Mouse (Mus musculus) spleen, adult 2 months (tissue): ENCODE results near the gene Rgcc. TPM values are rescaled to one million over a fixed set of nuclear protein-coding genes. Genes with fewer than 3 reads are reported as not detected.

Experiments
- DNase-seq, 2 experiments: peaks; one replicate each; pipeline versions ENCODE4 v3.0.0 to v3.0.0-alpha.2; 2012 to 2021; ENCODE audit warnings: low spot score in 2 of 2, low read depth in 1 of 2
- H3K27ac ChIP-seq: fragments of 200-500 bp; 2 replicates; pipeline ENCODE4 v1.5.1; 2012; ENCODE audit warnings: low read length, inconsistent platforms; ENCODE audit not compliant: insufficient read depth
- H3K27me3 ChIP-seq: fragments of 200-500 bp; 2 replicates; pipeline ENCODE4 v1.6.1; 2012; ENCODE audit warnings: mild to moderate bottlenecking, moderate library complexity, low read length, inconsistent platforms; ENCODE audit not compliant: control insufficient read depth, insufficient read depth
- H3K36me3 ChIP-seq: fragments of 200-500 bp; 2 replicates; pipeline ENCODE4 v1.6.1; 2012; ENCODE audit warnings: mild to moderate bottlenecking, low read length, inconsistent platforms; ENCODE audit not compliant: control insufficient read depth, insufficient read depth
- H3K4me1 ChIP-seq: fragments of 200-500 bp; 2 replicates; pipeline ENCODE4 v1.6.1; 2011; ENCODE audit warnings: inconsistent platforms; ENCODE audit not compliant: control insufficient read depth, insufficient read depth, insufficient read length
- H3K4me3 ChIP-seq: fragments of 200-500 bp; 2 replicates; pipeline ENCODE4 v1.5.1; 2011; ENCODE audit warnings: mild to moderate bottlenecking, inconsistent platforms; ENCODE audit not compliant: insufficient read depth, insufficient read length; ENCODE audit errors: extremely low read depth
- CTCF ChIP-seq: fragments of 200-500 bp; IDR thresholded peaks from 2 replicates; pipeline ENCODE4 v1.5.1; 2011; ENCODE audit warnings: mild to moderate bottlenecking, inconsistent platforms; ENCODE audit not compliant: insufficient read depth, insufficient read length, insufficient replicate concordance; ENCODE audit errors: extremely low read depth
- POLR2A ChIP-seq: fragments of 200-500 bp; IDR thresholded peaks from 2 replicates; pipeline ENCODE4 v1.6.1; 2011; ENCODE audit warnings: low read depth, low read length, inconsistent platforms
- WGBS: fragments of 180-500 bp; shearing (Covaris S2); methylation state at CpG from one replicate; pipeline ENCODE4 v1.1.7; 2018; 5-methylcytosine and 5-hydroxymethylcytosine counted together
- polyA plus RNA-seq: library from polyadenylated mRNA; depleted of rRNA; stranded (reverse); fragments of >200 nt; gene quantifications from 2 replicates; pipeline ENCODE4 v1.2.3, GENCODE M21; 2012; rRNA removed

Rgcc gene
- polyA plus RNA-seq: 57.6 and 94.0 TPM in 2 replicates

DNA sequence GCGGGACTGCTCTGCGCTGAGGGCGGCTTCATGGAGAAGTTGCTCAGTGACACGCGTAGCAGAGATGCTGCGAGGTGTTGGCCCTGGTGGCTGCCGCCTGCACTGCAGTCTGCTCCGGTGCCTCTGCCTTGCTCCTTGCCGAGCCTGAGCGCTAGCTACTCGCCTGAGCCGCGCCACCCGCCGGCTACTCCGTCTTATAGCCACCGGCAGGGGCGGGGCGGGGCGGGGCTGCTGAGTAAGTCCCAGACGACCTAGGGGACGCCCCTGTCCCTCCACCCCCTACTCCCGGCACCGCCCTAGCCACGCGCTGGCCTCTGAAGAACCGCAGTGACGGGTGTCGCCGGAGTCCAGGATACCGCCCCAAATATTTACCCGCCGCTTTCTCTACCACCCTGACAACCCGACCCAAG, at the start of gene Rgcc:
Rgcc (minus strand) TSS at position 180 of the 410 bp plus-strand sequence.
- under 1% methylated on average over 34 of the region's 34 CpGs for WGBS
- peak; percentile 85 for TF ChIP-seq POLR2A
- peak; percentile 97 for TF ChIP-seq CTCF
- H3K36me3 ChIP-seq: no peaks in the 10 kb centered on the region
- H3K4me3 ChIP-seq: peak within 1 kb of the TSS; percentile 61
- peak; percentile 91 to 97 for DNase-seq
- peaks cover 3% of the 10 kb centered on the region for H3K4me1 ChIP-seq
- H3K27ac ChIP-seq: peak within 1 kb of the TSS; percentile 61
- no peaks in the 10 kb centered on the region for H3K27me3 ChIP-seq

DNA sequence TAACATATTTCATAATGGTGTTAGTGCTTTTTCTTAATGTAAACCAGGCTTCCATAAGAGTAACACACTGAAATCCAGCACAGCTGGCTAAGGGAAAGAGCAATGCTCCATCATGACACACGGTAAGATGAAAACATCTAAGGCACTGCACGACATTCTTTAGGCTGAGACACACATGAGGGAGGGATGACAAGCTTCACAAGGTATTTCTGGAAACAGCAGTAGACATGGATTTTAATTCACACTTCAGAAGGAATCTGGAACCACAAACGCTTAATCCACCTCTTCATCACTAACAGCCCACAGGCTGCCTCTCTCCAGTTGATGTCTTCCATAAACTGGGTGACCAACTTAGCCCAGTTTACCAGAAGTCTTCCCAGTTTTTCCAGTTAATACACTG, 44.9 kb upstream of the Rgcc start:
- Histone ChIP-seq H3K4me1 (no peaks in the 10 kb centered on the region), H3K36me3 (peaks cover 32% of the 10 kb centered on the region), H3K27ac (no peak overlapping the region), H3K4me3 (no peak overlapping the region), H3K27me3 (no peaks in the 10 kb centered on the region)
- no peak for DNase-seq
- 98% methylated on average over 3 of the region's 3 CpGs for WGBS
- no peak for TF ChIP-seq POLR2A
- TF ChIP-seq CTCF: no peak

- no peak for DNase-seq
- Histone ChIP-seq H3K36me3 (peaks cover 24% of the 10 kb centered on the region), H3K27me3 (no peaks in the 10 kb centered on the region), H3K4me3 (no peak overlapping the region), H3K27ac (no peak overlapping the region), H3K4me1 (peaks cover 3% of the 10 kb centered on the region; the same call in 1 of the 2 replicates)
- 53% methylated on average over 3 of the region's 3 CpGs for WGBS
- TF ChIP-seq POLR2A: no peak
- TF ChIP-seq CTCF: no peak
Observed at GRCm38 (mm10) chr14:79335613-79336012, 34.2 kb upstream of the Rgcc start.

- H3K4me3 ChIP-seq: no peak overlapping the region
- peaks cover 11% of the 10 kb centered on the region; the same call in 1 of the 2 replicates for H3K36me3 ChIP-seq
- no peak for DNase-seq
- TF ChIP-seq CTCF: no peak
- TF ChIP-seq POLR2A: no peak
- no peaks in the 10 kb centered on the region for H3K27me3 ChIP-seq
- no peak overlapping the region for H3K27ac ChIP-seq
- 52% methylated on average over 7 of the region's 7 CpGs for WGBS
- peaks cover 3% of the 10 kb centered on the region; the same call in 1 of the 2 replicates for H3K4me1 ChIP-seq
Observed at GRCm38 (mm10) chr14:79331936-79332335, 30.5 kb upstream of the Rgcc start.

DNA sequence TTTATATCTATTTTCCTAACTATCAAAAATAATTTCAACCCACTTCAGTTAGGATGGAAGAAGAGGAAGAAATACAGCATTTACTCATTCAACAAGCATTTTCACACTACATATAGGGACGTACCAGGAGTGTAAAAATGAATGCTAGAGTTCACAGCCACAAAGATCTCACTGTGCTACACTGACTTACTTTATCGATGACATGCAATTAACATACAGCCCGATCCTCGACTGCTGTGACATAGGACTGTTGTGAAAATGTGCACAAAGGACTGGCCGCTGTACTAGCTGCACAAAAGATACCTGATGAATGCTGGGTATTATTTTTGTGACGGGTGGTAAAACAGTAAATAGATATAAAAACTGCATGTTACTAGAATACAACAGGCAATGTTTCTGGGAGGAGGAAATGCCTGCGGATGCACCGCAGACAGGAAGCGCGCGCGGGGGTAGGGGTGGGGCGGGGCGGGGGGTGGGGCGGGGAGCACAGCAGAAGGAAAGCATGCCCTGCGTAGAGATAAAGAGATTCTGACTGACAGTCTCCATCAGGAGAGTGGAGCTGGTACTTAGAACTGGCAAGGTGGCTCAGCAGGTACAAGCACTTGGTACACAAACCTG, 29.6 kb upstream of the Rgcc start:
- 4% methylated on average over 16 of the region's 16 CpGs for WGBS
- DNase-seq: no peak
- H3K36me3 ChIP-seq: peaks cover 6% of the 10 kb centered on the region; the same call in 1 of the 2 replicates
- no peaks in the 10 kb centered on the region for H3K27me3 ChIP-seq
- H3K4me1 ChIP-seq: peaks cover 3% of the 10 kb centered on the region; the same call in 1 of the 2 replicates
- TF ChIP-seq POLR2A (no peak), CTCF (no peak)
- no peak overlapping the region for H3K27ac ChIP-seq
- peak overlapping the region; percentile 6; the same call in 1 of the 2 replicates for H3K4me3 ChIP-seq

DNA sequence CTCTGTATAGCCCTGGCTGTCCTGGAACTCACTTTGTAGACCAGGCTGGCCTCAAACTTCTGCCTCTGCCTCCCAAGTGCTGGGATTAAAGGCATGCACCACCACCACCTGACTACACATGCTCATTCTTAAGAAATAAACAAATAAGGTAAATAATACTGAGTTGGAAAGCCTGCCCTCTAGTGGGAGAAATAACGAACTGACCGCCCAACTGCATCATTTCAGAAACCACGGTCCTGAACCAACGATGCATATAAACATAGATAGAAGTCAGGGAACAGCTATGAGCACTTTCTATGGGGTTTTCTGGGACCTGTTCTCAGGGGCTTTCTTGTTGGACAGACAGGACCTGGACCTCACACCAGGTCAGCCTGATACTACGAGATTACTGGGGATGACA, 25.6 kb upstream of the Rgcc start:
- no peak overlapping the region for H3K27ac ChIP-seq
- peak in 1 of 2 experiments; percentile 21 for DNase-seq

GRCm38 (mm10) chr14:79324112-79324840, 22.8 kb upstream of the Rgcc start:
- Histone ChIP-seq H3K4me1 (no peaks in the 10 kb centered on the region), H3K27ac (no peak overlapping the region), H3K36me3 (no peaks in the 10 kb centered on the region), H3K4me3 (no peak overlapping the region), H3K27me3 (no peaks in the 10 kb centered on the region)
- TF ChIP-seq CTCF: no peak
- no peak for TF ChIP-seq POLR2A
- 91% methylated on average over 10 of the region's 10 CpGs for WGBS
- no peak for DNase-seq

More for the DNA sequence above, 25.6 kb upstream of the Rgcc start:
- H3K4me3 ChIP-seq: no peak overlapping the region
- H3K4me1 ChIP-seq: peaks cover 3% of the 10 kb centered on the region; the same call in 1 of the 2 replicates
- no peaks in the 10 kb centered on the region for H3K27me3 ChIP-seq
- WGBS: 22% methylated on average over 5 of the region's 5 CpGs
- TF ChIP-seq CTCF (peak; percentile 24; the same call in 1 of the 2 replicates), POLR2A (no peak)
- H3K36me3 ChIP-seq: no peaks in the 10 kb centered on the region
